Mouse (Mus musculus): ENCODE results near the gene Krtap12-1. TPM values are rescaled to one million over a fixed set of nuclear protein-coding genes. Genes with fewer than 3 reads are reported as not detected.
"Not testable (repeated sequence)": the region's sequence is repeated elsewhere in the genome, so short reads cannot be mapped to it uniquely, and the experiment has no call there.

The Krtap12-1 gene
- total RNA-seq (2022) = not detected

DNA sequence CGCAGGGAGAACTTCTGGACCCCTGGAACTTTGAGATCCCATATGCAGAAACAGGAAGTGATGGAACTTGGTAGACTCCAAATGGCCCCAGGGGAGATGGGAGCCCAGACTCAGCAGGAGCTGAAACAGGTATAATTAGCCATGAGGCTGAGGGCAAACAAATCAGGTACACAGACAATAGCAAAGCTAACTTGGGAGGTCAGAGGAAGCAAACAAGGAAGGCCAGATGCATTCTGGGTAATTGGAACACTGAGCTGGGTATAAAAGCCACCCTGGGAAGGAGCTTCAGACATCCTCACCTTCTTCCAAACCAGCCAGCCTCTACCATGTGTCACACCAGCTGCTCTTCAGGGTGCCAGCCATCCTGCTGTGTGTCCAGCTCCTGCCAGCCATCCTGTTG lies at the start of gene Krtap12-1:
Gene Krtap12-1, plus strand, starts transcription at position 301 of the 400 bp plus-strand sequence.
- not testable (repeated sequence) for DNase-seq (ENCODE audit: low spot score in 2 of 2)

DNA sequence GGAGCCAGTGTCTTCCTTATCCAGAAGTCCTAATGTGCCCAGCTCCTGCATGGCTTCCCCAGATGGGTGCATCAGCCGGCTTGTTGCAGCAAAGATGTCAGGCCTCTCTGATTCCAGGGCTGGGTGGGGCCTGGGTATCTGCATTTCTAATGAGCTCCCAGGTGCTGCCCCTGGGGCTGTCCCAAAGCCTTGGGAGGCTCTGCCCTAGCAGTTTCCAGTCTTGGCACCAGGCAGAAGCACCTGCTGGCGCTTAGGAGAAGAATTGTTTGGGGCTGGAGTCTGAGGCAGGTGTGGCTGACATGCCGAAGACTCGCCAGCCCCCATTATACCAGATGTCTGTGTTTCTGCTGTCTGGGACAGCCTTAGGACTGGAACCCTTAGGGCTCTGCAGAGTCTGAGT lies 49.7 kb upstream of the Krtap12-1 start:
- DNase-seq (ENCODE audit: low spot score in 2 of 2) = no peak

DNA sequence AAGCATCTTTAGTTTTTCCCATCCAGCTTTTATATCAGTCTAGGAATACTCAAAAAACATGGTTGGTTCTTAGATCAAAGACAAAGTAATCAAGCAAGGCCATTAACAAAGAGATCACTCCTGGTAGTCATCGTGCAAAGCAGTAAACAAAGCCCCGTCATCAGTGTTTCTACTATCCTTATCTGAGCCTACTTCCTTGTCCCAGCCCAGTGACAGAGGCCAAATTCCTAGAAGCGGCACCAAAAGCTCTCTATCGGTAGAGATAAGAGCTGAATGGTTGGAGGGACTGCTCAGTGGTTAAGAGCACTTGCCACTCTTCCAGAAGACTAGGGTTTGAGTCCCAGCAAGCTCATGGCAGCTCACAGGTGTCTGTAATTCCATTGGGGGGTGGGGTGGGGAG lies 48.9 kb upstream of the Krtap12-1 start:
- DNase-seq (ENCODE audit: low spot score in 2 of 2) = no peak

DNA sequence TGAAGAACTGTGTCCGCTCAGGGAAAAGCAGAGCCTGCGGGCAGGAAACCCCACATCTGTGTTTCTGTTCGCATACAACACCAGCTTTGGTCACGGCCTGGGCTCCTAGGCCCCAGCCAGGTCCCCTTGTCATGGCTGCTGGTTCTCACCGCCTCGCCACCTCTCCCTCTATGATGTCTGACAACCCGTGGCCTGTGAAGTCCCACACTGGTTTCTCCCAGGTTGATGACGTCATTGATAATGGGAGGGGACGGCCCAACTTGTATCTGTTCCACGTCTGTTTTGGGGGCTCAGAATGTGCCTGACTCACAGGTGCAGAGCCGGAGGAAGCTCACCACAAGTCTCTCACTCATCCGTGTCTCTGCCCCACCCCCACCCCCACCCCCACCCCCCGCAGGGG lies 46.6 kb upstream of the Krtap12-1 start:
- no peak for DNase-seq (ENCODE audit: low spot score in 2 of 2)

DNA sequence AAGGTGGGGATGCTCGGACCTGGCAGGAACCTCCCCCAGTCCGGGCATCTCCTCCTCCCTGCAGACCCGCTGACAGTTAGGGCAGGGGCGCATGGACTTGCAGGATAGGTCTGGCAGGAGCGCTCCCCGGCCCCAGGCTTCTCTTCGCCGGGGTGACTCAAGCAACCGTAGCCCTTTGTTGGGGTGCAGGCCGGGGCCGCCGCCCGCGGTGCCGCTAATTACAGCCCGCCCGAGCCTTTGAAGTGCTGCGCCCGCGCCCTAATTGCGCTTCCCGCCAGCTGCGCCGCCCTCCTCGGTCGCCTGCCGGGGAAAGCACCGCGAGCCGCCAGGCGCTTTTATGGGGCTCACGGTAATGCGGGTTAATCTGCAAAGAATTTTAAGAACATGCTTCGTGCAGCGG lies 42.8 kb upstream of the Krtap12-1 start:
- DNase-seq (ENCODE audit: low spot score in 2 of 2) = no peak

DNA sequence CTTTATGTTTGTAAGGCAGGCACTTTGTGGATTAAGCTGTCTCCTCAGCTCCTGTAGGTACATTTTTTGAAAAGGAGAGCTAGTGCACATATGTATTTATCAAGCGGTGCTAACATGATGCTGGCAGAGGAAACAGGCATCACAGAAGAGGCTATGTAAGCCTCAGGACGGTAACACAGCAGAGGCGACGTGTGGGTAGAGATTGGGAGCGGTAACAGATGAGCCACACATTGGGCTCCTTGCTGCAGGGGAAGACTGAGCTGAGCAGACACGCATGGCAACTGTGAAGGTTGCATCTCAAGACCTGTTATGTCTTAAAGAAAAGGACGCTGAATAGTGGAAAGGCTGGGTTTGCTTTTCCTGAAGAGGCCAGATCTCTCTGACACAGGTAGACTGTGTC lies 37.4 kb upstream of the Krtap12-1 start:
- DNase-seq (ENCODE audit: low spot score in 2 of 2) = peak in 1 of 2 experiments; percentile 17

DNA sequence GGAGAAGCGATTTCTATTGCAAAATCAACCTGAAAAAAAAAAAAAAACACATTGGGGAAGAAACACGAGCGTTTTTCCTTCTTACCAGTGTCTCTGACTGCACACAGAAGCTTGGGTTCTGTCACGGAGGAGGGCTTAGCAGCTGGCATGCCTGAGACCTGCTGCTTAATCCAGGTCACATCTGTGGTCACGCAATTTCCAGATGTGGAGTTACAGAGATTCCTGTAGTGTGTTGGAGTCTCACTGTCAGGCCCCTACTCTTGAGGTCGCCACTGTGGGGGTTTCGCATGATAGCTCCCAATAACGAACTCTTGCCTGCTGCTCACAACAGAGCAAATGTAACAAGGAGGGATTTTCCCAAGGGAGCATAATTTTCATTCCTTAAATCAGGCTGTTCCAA lies 36.2 kb upstream of the Krtap12-1 start:
- no peak for DNase-seq (ENCODE audit: low spot score in 2 of 2)

DNA sequence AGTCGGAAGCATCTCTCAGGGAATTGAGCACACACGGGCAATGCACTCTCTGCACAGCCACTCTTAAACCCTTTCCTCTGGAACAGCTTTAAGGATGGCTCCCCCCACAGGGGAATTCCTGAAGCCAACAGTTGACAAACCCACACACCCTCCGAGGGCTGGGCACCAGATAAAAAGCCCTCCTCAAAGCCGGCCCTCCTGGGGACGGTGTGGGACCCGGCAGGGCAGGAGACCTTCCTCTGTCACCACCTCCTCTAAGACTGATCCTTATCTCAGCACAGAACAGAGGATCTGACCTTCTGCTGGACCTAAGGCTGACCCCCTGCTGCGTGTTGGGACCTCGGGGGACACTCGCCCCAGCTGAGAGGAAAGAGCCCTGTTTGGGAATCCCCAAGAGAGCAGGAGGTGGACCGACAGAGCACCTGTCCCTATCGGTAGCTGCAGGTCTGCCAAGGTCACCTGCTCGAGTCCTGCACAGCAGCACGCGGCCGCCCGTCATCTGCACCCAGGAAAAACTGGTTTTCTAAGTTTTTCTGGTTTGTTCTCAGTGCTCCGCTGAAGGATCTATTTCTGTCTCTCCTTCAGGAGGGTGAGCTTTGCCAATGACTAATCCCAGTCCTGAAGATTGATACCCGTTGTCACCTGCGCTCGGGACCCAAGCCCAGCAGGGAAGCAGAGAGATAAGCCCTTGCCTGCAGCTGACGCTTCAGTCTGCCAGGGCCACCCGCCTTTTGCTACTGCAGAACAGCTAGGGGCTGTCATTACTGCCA lies 34.3 kb upstream of the Krtap12-1 start, which contains the start of gene Tspear:
Gene Tspear, plus strand, starts transcription at position 675 of the 770 bp plus-strand sequence.
- DNase-seq (ENCODE audit: low spot score in 2 of 2) = no peak

DNA sequence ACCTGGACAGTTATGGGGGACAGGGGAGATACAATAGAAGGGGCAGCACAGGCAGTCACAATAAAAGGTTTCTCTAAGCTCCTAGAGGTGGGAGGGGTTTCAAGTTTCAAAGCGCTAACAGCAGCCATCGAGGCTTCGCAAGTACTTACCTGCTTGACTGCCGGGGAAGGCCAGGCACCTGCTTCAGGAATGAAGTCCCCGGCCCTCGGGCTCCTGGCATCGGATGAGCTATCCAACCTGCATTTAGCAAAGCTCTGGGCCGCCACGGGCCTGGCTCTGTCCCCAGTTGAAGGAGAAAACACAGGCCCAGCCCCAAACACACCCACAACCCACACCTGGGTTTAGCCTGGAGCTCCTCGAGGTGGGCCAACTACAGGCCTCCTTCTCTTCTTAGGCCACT lies 33.4 kb upstream of the Krtap12-1 start:
- no peak for DNase-seq (ENCODE audit: low spot score in 2 of 2)

DNA sequence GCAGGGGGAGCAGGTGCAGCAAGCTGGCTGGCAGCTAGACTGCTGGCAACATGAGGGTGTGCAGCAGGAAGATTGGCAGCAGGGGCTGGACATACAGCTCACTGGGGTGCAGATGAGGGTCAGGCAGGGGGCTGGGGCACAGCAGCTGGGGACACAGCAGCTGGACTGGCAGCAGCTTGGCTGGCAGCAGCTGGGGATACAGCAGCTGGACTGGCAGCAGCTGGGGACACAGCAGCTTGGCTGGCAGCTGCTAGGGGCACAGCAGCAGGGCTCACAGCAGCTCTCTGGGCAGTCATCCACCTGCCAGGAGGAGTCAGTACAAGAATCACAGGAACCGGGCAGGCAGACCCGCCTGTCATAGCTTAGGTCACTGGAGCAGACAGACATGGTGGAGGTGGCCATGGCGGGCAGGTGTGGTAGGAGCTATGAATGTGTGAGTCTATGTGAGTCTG lies 30.0 kb upstream of the Krtap12-1 start, which contains the start of gene Gm19402:
Gene Gm19402, minus strand, starts transcription at position 402 of the 452 bp plus-strand sequence.
- DNase-seq (ENCODE audit: low spot score in 2 of 2) = not testable (repeated sequence)

DNA sequence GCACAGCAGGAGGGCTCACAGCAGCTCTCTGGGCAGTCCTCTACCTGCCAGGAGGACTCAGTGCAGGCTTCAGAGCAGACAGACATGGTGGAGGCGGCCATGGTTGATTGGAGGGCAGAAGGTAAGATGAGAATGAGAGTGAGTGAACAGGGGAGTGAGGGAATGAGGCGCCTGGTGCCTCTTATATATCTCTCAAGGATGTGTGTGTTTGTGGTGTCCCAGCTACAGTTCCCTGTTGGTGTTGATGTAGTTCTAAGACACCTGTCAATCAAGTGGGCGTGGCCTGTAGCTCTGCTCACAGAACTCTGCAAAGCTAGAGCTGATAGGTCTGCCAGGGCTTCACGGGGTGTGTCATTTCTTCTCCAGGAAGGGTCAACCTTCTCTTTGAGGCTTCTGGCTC lies 23.3 kb upstream of the Krtap12-1 start, which contains the start of gene Gm9508:
Gene Gm9508, minus strand, starts transcription at position 101 of the 400 bp plus-strand sequence.
- no peak for DNase-seq (ENCODE audit: low spot score in 2 of 2)

DNA sequence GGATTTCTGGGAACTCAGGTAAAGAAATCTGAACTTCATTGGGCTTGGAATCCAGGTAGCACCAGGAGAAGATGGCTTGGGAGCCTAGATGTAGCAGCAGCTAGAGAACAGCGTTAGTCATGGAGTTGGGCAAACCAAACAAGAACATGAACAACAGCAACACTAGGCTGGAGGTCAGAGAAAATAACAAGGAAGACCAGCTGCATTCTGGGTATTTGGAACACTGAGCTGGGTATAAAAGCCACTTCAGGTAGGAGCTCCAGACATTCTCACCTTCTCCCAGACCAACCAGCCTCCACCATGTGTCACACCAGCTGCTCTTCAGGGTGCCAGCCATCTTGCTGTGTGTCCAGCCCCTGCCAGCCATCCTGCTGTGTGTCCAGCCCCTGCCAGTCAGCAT lies 14.1 kb upstream of the Krtap12-1 start, which contains the start of gene Gm10272:
Gene Gm10272, plus strand, starts transcription at position 301 of the 400 bp plus-strand sequence.
- DNase-seq (ENCODE audit: low spot score in 2 of 2) = no peak

DNA sequence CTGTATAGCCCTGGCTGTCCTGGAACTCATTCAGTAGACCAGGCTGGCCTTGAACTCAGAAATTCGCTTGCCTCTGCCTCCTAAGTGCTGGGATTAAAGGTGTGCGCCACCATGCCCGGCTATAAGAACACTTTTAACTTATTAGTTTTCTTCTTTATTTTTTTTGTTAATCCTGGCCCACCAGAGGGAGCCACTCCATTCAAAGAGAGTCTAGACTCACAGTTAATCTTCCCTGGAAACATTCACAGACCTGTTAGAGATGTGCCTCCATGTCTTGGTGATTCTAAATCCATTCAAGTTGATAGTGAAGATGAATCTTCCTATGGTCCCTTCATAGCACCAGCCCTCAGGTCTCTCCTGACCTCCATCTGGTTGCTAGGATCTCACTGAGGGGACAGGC lies 10.6 kb upstream of the Krtap12-1 start:
- DNase-seq (ENCODE audit: low spot score in 2 of 2) = no peak

DNA sequence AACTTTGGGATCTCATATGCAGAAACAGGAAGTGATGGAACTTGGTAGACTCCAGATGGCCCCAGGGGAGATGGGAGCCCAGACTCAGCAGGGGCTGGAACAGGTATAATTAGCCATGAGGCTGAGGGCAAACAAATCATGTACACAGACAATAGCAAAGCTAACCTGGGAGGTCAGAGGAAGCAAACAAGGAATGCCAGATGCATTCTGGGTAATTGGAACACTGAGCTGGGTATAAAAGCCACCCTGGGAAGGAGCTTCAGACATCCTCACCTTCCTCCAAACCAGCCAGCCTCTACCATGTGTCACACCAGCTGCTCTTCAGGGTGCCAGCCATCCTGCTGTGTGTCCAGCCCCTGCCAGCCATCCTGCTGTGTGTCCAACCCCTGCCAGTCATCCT lies 9.2 kb upstream of the Krtap12-1 start, which contains the start of gene Gm10024:
Gene Gm10024, plus strand, starts transcription at position 301 of the 400 bp plus-strand sequence.
- not testable (repeated sequence) for DNase-seq (ENCODE audit: low spot score in 2 of 2)

DNA sequence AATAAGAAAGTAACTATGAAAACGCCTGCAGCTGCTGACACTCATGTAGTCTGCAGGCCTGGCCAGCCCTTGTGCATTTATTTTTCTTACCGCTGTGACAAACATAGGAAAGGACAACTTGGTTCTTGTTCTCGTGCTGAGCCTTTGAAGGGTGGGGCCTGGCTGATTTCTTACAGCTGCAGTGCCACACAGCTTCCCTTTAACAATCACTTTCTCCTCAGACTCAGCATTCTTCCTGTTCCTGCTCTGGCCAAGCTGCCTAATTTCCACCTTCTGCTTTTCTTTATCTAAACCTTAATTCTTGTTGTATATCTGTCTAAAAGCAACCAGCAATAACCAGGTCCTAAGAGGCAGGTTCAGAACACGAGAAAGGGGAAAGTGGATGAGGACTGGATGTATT lies 6.7 kb upstream of the Krtap12-1 start:
- DNase-seq (ENCODE audit: low spot score in 2 of 2) = no peak

DNA sequence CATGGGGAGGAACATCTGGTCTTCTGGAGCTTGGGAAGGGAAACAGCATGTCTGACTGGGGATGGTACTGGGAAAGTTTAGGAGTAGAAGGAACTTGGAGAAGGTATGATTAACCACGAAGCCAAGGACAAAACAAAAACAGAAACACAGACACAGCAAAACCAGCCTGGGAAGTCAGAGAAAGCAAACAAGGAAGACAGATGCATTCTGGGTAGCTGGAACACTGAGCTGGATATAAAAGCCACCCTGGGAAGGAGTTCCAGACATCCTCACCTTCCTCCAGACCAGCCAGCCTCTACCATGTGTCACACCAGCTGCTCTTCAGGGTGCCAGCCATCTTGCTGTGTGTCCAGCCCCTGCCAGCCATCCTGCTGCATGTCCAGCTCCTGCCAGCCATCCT lies 4.9 kb upstream of the Krtap12-1 start, which contains the start of gene Gm10142:
Gene Gm10142, plus strand, starts transcription at position 301 of the 400 bp plus-strand sequence.
- no peak for DNase-seq (ENCODE audit: low spot score in 2 of 2)

DNA sequence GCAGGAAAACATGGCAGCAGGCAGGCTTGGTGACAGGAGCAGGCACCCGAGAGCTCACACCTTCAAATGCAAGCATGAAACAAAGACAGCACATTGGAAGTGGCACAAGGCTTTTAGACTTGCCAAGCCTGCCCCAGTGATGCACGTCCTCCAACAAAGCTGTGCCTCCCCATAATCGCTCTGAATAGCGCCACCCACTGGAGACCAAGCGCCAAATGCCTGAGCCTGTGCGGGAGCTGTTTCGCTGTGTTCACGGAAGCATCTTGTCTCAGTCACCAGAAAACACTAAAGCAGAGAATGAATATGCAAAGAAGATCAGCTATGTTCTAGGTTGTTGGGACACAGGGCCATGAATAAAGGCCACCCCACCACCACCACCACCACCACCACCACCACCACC lies 4.5 kb downstream of the Krtap12-1 start:
- no peak for DNase-seq (ENCODE audit: low spot score in 2 of 2)

DNA sequence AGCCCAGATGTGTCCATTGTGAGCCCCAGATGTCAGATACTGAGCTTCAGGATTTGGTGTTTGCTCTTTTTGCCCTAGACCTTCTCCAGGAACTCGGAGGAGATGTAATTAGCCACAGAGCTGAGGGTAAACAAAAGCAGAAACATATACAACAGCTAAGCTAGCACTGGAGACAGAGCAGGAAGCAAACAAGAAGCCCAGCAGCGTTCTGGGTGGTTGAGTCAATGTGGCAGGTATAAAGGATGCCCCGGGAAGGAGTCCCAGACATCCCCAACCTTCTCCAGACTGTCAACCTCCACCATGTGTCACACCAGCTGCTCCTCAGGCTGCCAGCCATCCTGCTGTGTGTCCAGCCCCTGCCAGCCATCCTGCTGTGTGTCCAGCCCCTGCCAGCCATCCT lies 5.8 kb downstream of the Krtap12-1 start, which contains the start of gene Gm10100:
Gene Gm10100, plus strand, starts transcription at position 301 of the 400 bp plus-strand sequence.
- no peak for DNase-seq (ENCODE audit: low spot score in 2 of 2)

DNA sequence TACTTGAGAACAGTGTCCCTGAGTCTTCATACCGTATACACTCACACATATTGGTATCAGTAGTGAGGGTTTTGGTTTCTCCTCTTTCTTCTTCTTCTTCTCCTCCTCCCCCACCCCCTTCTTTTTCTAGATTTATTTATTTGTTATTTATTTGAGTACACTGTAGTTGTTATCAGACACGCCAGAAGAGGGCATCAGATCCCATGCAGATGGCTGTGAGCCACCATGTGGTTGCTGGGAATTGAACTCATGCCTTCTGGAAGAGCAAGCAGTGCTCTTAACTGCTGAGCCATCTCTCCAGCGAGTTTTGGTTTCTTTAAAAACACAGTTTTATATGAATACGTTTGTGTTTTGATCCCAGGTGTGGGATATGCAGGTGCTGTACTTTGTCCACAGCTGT lies 7.9 kb downstream of the Krtap12-1 start:
- DNase-seq (ENCODE audit: low spot score in 2 of 2) = no peak

DNA sequence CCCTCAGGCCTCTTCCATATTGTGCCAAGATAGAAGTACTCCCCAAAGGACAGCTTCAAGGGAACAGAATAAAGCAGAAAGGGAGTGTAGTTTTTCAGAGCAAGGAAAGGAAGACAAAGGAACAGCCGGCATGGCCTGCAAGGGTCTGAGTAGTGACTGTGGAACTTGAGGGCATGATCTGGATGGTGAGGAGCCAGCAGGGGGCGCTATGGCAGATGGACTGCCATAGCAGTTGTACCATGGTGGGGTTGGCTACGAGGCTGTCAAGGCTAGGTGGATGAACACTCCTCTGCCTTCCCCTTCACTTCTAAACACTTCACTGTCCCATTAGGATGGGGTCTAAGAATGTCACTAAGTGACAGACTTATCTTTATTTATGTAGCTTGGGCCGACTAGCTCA lies 8.8 kb downstream of the Krtap12-1 start:
- DNase-seq (ENCODE audit: low spot score in 2 of 2) = no peak

DNA sequence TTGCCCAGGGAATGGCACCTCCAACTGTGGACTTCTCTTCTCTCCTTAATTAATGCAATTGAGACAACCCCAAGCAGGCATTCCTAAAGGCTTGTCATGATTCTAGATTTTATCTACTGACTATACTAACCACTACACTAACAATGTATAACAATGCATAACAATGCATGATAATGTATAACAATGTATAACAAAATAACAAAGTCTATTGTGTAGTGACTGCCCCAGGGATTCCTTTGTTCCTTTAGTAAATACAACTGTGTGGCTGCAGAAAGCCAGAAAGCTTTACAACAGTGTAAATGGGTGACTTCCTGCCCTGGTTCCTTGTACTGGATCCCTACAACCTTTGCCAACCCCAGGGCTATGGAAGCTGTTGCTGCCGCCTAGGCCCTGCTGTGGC lies 15.5 kb downstream of the Krtap12-1 start:
- DNase-seq (ENCODE audit: low spot score in 2 of 2) = no peak

DNA sequence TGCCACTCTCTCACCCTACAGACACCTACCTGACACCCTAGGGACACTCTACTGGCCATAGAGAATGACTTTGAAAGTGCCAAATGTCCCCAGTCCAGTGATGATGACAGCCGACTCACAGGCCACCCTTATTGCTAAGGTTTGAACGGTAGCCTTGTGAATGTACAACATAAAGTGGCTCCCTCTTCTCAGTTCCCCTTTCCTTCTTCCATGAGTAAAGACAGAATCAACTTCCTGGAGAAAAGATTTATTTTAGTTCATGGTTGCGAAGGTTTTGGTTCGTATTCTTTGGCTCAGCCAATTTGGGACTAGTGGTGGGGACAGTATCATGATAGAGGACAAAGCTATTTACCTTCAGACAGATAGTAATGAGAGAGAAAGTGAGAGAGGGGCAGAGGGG lies 18.5 kb downstream of the Krtap12-1 start:
- DNase-seq (ENCODE audit: low spot score in 2 of 2) = no peak
